Mouse (Mus musculus) brain, embryonic 18.5 days (tissue): Measurements from ENCODE around the gene Tldc2.

Experiments
- DNase-seq: peaks from one replicate; pipeline ENCODE4 v3.0.0-alpha.2; 2012; ENCODE audit warnings: low read depth, low spot score

Gene Tldc2

DNA sequence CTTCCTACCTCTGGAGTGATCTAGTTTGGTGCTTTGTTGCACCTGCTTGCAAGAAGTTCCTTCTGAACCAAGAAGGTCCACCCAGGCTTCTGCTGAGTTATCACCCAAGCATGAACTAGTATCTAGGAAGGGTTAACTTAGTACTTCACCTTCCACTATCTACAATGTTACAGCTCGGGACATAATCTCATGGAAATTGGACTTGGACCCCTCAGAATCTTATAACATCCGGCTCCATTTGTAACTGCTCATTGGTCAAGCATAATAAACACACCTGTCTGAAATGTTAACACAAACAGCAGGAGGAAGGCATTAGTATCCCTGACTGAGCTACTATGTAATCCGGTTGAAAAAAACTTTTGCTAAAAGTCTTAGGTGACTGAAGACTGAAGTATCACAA lies 40.5 kb downstream of the Tldc2 start:
- DNase-seq: no peak

DNA sequence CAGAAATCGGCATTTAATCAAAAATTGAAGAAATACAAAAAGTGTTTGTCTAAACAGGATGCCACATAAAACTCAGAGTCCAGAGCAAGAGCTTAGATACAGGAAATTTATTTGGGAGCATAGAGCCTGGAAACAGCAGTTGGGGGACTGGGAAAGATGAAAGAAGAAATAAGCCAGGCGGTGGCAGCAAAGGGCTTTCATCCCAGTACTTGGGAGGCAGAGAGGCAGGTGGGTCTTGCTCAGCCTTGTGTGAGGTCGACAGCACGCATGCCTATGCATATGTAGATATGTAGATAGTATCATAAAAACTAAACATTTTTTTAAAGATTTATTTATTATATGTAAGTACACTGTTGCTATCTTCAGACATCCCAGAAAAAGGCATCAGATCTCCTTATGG lies 41.2 kb downstream of the Tldc2 start:
- DNase-seq: no peak

DNA sequence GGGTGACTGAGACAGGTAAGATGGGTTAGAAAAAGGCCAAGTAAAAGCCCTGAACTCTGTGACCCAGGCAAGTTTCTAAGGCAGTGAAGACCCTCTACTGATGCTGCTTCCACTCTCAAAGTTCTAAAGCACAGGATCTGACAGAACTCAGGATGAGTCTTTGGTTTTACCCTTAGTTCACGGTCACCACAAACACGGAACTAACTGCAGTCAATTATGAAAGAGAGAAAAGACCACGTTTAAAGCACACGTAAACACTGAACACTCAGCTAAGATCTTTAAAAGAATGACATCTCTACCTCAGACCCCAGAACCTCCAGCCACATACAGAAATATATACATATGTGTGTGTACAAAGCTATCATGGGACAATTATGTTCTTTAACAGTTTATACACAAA lies 42.2 kb downstream of the Tldc2 start:
- no peak for DNase-seq

DNA sequence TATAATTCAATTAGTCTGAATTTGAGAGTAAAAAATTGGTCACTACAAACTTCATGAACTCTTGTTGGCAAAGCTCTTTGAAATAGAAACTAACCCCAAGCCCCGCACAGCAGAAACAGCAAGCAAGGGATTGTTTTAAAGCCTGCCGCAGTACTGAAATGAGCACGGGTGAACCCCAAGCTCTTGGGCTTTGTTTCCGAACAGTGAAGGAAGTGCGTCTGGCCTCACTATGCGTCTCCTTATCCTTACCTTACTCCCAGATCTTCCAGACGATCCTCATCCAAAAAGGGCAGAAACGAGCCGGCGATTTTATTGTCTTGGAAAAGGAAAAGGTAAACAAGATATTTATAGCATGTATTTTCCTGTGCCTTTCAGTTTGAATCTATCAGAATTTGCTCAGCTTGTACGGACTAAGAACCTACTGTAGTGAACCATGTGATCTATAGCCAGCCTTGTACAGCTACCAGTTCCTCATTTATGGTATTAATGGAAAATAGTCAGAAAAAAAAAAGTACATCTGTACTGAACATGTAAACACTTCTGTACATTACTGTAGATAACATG lies 42.8 kb downstream of the Tldc2 start:
- no peak for DNase-seq

DNA sequence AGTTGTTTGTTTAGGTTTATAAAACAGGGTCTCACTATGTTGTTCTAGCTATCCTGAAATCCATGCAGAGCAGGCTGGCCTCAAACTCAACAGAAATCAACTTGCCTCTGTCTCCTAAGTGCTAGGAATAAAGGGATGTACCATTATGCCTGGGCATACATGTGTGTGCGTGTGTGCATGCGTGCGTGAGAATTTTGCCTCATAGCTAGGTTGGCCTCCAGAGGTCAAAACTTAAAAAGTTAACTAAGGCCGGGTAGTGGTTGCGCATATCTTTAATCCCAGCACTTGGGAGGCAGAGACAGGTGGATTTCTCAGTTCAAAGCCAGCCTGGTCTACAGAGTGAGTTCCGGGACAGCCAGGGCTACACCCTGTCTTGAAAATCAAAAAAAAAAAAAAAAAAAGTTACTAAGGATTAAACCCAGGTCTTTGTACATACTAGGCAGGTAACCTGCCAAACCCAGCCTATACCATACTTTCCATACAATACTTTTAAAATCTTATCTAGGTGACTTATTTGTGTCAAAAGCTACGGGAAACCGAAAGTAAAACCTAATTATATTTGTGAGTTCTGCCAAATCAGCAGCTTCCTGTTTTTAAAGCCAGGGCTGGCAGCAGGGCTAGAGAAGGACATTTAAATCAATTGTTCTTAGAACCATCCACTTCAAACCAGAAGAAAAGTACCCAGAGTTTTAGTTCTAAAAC lies 44.1 kb downstream of the Tldc2 start:
- DNase-seq: no peak

DNA sequence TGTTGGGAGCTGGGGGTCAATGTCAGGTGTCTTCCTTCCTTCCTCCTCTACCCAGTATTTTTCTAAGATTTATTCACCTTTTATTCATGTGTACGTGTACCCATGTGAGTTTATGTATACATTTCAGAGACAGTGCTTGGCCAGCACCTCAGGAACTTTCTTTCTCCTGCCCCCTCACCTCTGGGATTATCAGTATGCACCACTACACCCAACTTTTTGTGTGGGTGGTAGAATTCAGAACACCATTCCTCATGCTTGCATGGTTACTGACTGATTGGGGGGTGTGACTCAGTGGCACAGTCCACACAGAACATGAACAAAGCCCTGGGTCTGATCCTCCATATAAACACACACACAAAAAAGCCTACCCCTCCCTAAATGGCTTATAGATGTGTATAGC lies 45.2 kb downstream of the Tldc2 start:
- DNase-seq: no peak

DNA sequence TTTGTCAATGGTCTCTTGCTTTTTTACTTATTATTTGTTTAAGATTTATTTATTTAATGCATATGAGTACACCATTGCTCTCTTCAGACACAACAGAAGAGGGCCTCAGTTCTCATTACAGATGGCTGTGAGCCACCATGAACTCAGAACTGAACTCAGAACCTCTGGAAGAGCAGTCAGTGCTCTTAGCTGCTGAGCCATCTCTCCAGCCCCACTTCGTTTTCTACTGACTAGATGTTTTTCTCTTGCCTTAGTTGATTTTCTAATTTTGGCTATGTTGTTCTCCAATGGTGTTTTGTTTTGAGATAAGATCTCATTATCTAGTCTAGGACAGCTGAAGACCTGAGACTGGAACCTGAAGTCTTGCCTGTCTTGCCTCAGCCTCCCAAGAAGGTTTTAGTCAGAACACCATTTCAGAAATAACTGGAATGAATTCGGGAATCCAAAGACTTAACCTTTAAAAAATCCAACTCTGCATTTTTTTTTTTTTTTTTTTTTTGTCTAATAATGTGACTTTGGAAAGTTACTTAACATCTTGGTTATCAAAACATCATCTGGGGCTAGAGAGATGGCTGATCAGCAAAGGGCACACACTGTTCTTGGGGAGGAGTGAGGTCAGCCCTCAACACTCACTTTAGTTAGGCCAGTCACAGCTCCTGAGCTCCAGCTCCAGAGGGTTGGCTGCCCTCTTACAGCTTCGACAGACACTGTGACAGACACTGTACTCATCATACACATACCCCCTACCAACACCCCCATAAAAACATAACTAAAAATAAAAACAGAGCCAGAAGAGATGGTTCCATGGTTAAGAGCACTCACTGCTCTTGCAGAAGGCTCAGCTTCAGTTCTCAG lies 46.1 kb downstream of the Tldc2 start:
- no peak for DNase-seq

DNA sequence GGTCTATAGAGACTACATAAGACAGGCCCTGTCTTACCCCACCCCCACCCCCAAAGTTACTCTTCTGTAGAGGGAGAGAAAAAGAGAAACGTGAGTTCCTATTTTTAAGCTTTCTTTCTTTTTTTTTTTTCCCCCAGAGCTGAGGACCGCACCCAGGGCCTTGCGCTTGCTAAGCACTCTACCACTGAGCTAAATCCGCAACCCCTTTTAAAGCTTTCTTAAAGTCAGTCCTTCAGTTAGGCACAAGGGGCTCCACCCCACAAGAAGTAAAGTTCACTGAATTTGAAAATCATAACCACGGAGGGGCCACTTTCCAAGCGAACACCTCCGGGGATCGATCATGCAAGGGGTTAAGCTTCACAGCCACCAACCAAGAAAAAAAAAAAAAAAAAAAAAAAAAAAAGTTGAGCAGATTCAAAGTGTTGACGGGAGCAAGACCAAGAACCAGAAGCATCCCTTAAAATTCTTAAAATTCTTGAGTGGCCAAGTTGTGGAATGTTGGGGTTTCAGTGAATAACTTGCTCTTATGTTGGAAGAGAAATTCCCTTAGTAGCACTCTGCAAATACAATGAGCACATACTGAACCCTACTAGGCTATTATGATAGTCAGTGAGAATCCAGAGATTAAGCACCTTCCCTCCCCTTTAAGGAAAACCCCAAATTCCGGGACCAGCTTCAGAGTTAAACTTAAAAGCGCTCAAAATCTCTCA lies 47.1 kb downstream of the Tldc2 start:
- DNase-seq: no peak

DNA sequence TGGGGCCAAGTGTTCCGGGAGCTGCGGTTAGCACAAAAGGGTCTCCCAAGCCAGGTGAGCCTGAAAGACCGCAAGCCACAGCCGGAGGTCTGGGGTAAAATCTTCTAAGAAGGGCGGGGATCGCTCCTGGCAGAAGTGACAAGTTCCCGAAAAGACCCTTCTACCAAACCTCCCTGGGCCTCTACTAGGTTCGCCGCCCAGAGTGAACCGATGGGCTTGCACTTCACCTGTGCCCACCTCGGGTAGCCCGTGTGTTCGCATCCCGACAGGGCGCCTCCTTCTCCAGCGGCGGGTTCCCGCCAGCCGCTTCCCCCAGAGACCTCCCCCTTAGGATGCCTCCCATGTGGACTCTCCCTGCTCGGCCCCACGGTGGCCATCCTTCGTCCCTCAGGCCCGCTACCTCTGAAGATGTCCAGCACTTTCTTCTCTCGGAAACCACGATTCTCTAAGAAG lies 47.6 kb downstream of the Tldc2 start:
- no peak for DNase-seq

DNA sequence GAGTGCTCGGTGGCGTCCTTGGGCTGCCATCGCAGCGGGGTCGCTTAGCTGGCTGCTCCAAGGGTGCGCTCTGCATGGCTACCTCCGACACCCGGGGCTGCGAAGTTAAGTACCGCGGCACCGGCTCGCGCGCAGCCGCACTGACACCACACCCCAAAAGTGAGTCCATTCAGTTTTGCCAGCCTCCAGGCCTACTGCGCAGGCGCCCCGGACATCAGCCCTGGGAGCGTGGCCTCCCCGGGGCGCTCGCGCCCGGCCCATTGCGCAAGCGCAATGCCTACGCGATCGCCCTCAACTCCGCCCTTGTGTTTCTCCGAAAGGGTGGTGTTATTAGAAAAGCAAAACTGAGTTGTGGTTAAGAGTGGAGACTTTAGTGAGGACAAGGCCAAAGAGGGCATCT lies 48.2 kb downstream of the Tldc2 start, which contains the start of gene Samhd1:
Gene Samhd1 (minus strand): TSS at position 252 of the 400 bp plus-strand sequence.
- DNase-seq: peak; percentile 68

DNA sequence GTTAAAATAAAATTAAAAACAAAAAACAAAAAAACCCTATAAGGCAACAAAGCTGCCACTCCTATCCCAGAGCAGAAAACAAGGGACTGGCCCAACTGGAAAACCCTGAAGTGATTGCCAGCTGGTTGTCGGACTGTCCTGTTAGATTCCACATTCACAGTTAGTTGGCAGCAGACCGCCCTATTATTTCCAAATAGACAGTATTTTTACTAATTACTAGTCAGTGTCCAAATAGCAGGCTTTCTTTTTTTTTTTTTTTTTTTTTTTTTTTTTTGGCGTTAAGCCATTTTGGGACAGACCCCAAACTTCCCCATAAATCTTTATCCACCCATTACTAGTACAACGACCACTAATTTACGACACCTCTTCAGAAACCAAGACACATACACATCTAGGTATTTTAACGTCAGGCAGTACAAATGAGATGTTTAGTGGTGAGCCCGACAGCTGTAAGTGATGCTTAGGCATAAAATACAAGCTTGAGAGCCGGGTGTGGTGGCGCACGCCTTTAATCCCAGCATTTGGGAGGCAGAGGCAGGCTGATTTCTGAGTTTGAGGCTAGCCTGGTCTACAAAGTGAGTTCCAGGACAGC lies 48.8 kb downstream of the Tldc2 start:
- no peak for DNase-seq

DNA sequence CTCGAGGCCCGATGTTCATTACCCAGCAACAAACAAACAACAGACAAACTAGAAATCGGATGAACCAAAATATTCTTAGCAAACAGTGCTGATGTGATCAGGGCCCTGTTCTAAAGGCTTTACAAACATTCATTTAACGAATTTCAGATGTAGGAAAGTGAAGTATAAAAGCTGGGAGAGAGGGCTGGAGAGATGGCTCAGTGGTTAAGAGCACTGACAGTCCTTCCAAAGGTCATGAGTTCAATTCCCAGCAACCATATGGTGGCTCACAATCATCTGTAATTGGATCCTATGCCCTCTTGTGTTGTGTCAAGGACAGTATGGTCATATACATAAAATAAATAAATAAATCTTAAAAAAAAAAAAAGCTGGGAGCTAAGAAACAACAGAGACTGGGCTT lies 49.3 kb downstream of the Tldc2 start:
- no peak for DNase-seq

DNA sequence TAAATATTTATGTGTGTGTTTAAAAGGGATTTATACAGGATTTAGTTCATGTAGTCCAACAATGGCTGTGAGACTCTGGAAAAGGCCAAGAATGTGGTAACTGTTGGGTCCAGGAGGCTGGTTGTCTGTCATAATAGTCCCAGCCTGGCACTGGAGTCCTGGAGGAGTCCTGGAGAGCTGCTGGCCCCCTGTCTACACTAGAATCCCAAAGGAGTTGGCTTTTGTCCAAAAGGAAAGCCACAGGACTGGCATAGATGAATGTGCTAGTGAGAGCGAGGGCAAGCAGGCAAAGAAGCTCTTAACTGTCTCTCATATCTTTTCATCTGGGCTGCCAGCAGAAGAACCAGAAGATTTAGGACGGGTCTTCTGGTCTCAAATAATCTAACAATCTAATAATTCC lies 49.8 kb downstream of the Tldc2 start:
- DNase-seq: no peak

DNA sequence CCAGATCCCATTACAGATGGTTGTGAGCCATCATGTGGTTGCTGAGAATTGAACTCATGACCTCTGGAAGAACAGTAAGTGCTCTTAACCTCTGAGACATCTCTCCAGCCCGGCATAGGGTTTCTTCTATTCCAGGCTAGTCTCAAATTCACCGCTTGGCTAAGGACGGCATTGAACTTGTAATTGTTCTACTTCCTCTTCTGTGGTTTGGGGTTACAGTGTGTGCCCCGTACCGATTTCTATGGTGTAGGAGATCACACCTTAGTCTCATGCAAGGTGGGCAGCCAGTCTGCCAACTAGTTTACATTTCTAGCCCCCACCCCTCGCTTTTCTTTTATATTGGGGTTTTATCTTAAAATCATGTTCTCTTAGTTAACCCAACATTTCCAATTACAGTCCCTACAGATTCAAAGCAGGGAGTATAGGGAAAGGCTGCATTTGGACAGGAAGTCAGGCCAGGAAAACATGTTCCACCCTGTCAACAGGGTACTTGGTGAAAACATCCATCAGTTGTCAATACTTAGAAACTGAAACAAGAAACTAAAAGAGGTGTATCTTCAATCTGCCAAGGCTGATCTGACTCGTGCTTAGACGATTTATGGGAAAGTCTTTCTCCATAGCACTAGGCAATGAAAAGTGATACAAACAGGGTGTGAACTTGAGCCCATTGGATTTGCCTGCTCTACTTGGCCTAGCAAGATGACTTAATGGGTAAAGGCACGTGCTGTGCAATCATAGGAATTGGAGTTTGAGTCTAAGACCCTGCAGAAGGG lies 51.3 kb downstream of the Tldc2 start:
- no peak for DNase-seq

DNA sequence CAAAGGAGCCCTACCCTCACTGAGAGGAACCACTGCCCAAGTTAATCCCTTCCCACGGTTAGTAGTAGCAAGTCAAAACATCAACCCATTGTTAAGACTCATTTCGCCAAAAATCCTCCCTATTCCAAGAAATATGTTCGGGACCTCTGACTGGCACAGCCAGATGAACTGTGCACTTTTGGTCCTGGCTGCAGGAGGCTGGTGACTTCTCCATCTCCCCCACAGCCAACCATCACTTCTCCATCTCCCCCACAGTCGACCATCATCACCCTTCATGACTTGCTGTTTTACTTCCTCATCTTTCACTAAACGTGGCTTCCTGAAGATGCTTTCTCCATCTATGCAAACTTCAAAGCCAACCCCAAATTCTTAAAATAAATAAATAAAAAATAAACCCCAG lies 52.0 kb downstream of the Tldc2 start:
- no peak for DNase-seq

DNA sequence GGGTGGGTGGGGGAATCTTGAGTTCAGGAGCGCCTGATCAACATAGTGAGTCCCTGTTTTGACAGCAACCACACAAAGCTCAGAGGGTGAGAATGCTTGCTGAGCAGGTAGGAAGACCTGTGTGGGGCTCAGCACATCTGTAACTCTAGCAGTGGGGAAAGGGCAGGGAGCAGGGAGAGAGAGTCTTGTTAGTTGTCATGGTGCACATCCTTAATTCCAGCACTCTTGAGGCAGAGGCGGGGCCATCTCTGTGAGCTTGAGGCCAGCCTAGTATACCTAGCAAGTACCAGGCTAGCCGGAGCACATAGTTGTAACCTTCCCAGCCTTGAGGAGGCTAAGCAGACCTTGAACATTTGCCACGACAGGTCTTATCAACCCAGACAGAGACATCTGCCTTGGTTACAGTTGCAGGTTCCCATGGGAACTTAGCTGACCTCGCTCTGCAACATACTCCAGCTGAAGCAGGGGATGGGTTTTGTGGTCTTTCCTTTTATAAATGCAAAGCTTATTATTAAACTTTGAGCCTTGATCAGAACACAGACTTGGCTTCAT lies 52.5 kb downstream of the Tldc2 start:
- DNase-seq: no peak

DNA sequence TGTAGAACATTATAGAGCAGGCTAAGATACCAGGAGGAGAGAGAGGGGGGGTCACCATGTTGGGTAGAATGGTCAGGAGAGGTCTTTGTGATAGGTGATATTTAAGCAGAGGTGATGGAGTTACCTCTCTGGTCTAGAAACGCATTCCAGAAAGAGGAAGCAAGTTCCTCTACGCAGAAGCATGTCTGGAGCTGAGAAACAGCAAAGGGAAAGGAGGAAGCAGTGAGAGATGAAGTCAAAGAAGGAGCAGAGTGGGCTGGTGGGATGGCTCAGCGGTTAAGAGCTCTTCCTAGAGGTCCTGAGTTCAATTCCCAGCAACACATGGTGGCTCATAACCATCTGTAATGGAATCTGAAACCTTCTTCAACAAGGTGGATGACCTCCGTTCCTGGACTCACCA lies 55.1 kb downstream of the Tldc2 start:
- no peak for DNase-seq

DNA sequence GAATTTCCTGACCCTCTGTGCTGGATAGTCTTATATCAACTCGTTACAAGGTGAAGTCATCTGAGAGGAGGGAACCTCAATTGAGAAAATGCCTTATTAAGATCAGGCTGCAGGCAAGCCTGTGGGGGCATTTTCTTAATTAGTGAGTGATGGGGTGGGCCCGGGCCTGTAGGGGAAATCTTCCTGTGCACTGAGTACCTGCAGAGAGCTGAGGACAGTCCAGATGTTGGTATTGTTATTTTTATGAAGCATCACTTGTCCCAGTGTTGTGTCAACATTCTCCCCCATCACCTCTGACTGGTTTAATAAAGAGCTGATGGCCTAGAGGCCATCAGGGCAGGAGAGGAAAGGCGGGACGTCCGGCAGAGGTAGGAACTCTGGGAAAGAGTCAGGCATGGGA lies 57.3 kb downstream of the Tldc2 start:
- DNase-seq: no peak

DNA sequence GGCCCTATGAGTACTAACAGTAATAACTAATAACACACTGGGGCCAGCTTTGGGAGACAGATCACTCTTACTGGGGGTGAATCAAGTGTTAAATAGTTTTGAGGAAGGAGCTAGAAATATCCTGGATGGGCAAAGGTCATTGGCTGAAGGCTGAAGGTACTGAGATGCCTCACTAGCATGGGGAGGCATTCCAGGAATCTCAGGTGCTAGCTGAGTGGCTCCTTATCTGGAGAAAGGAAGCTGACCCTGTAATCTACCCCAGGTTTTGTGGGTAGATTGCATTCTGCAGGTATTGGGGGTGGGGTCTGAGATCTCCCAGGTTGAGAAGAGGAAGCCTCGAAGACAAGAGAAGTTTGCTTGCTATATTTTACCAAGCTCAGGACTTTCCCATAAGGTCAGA lies 58.3 kb downstream of the Tldc2 start:
- DNase-seq: no peak
